Mouse (Mus musculus) erythroblast, embryonic 14.5 days (primary cell): ENCODE measurements around the gene Plxdc2.

Experiments
- GATA1 ChIP-seq: IDR thresholded peaks from 2 replicates; pipeline ENCODE4 v1.6.1; 2012; ENCODE audit warnings: low read length, inconsistent platforms, mixed read lengths
- TAL1 ChIP-seq: IDR thresholded peaks from 3 replicates; pipeline ENCODE4 v1.6.1; 2012; ENCODE audit warnings: low read length, inconsistent platforms, mixed read lengths

- no peak for TF ChIP-seq TAL1
- TF ChIP-seq GATA1: no peak
These were observed 1.8 kb downstream of the Plxdc2 start for GRCm38 (mm10) chr2:16357946-16358345.
